Mouse (Mus musculus) hindbrain, embryonic 10.5 days (tissue): ENCODE measurements around the gene Slc24a1. TPM values are rescaled to one million over a fixed set of nuclear protein-coding genes. Genes with fewer than 3 reads are reported as not detected.
"Not testable (repeated sequence)": the region's sequence is repeated elsewhere in the genome, so short reads cannot be mapped to it uniquely, and the experiment has no call there.

Source experiments
- DNase-seq: peaks from one replicate; pipeline ENCODE4 v3.0.0-alpha.2; 2017; ENCODE audit warnings: low spot score
- H3K27ac ChIP-seq: fragments of 300-500 bp; sonication (generic); 2 replicates; pipeline ENCODE4 v1.5.1; 2016; ENCODE audit warnings: mild to moderate bottlenecking, moderate library complexity
- H3K27me3 ChIP-seq: fragments of 300-500 bp; sonication (generic); 2 replicates; pipeline ENCODE4 v1.6.1; 2016; ENCODE audit warnings: mild to moderate bottlenecking; ENCODE audit not compliant: poor library complexity, insufficient read depth, severe bottlenecking
- H3K36me3 ChIP-seq: fragments of 300-500 bp; sonication (generic); 2 replicates; pipeline ENCODE4 v1.6.1; 2016; ENCODE audit warnings: mild to moderate bottlenecking, moderate library complexity
- H3K4me1 ChIP-seq: fragments of 300-500 bp; sonication (generic); replicated peaks from 2 replicates; pipeline ENCODE4 v1.6.1; 2016; ENCODE audit warnings: mild to moderate bottlenecking
- H3K4me3 ChIP-seq: fragments of 300-500 bp; sonication (generic); 2 replicates; pipeline ENCODE4 v1.5.1; 2016; ENCODE audit warnings: mild to moderate bottlenecking, moderate library complexity
- H3K9me3 ChIP-seq: fragments of 300-500 bp; sonication (generic); 2 replicates; pipeline ENCODE4 v1.6.1; 2016; ENCODE audit warnings: mild to moderate bottlenecking, moderate library complexity
- WGBS: fragments of 180-500 bp; shearing (Covaris S2); methylation state at CpG from one replicate; pipeline ENCODE4 v1.1.7; 2016; 5-methylcytosine and 5-hydroxymethylcytosine counted together
- polyA plus RNA-seq: library from polyadenylated mRNA; unstranded; fragments of >200 nt; fragmentation: Nextera tagmentation; extraction: Ambion mirVana; gene quantifications from 2 replicates; pipeline ENCODE4 v1.2.1, GENCODE M21; 2016

Slc24a1 gene
- polyA plus RNA-seq: 0.05 TPM in 1 of 2 replicates, not detected in the other

DNA sequence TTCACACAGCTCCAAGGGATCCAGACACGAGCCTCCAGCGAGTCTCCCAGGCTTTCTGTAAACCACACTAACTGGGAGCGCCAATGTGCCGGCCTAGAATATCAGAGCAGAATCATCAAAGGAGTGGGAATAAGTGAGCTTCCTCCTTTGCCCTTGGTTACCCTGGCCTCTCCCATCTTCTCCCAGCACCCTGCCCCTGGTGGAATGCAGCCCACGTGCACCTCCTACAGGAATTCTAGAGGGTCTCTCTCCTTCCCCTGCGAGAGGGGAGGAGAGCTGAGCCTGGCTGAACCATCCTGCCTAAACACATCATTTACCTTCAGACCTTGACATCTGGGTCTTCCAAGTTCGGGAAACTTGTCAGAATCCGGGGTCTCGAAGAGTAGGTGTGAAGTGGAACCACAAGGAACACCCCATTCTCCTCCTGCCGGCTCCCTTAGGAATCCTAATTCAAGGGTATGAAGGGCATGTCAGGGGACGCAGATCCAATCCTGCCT lies at the start of gene Slc24a1:
Slc24a1 (minus strand) TSS at position 447 of the 497 bp plus-strand sequence.
- Histone ChIP-seq H3K27me3 (peaks cover 45% of the 10 kb centered on the region), H3K4me1 (peaks cover 9% of the 10 kb centered on the region; the same call in 1 of the 2 replicates), H3K36me3 (no peaks in the 10 kb centered on the region), H3K4me3 (no peak within 1 kb of the TSS), H3K27ac (no peak within 1 kb of the TSS), H3K9me3 (no peaks in the 10 kb centered on the region)
- DNase-seq: no peak
- WGBS: 40% methylated on average over 11 of the region's 11 CpGs

DNA sequence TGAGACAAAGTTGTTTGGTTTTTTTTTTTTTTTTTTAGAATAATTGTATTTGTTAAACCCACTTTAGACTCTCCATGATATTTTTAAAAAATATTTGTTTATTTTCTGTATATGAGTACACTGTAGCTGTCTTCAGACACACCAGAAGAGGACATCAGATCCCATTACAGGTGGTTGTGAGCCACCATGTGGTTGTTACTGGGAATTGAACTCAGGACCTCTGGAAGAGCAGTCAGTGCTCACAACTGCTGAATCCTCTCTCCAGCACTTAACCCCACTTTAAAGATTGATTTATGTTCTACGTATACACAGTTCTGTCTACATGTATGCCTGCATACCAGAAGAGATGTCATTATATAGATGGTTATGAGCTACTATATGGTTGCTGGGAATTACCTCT lies 44.1 kb upstream of the Slc24a1 start:
- not testable (repeated sequence) for H3K27ac ChIP-seq

DNA sequence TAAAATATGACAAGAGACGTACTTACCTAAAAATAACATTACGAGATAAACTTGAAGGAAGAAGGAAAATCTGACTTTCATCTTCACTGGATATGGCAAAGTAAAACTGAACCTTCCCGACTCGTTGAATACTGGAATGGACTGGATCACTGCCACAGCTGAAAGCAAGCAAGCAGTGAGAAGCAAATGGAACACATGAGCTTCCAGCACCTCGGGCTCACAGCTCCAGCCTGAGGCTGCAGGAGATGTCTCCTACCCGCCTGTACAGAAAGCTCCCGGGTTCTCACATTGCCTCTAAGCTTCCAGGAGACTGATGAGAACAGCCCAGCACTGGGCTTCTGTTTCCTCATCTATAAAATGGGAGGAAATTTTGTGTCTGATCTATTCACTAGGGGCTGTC lies 38.9 kb upstream of the Slc24a1 start:
- Histone ChIP-seq H3K36me3 (peaks cover 98% of the 10 kb centered on the region), H3K4me1 (no peaks in the 10 kb centered on the region)
- 89% methylated on average over 7 of the region's 7 CpGs for WGBS

More for the DNA sequence above, 44.1 kb upstream of the Slc24a1 start:
- not testable (repeated sequence) for H3K4me1 ChIP-seq, H3K9me3 ChIP-seq, H3K27me3 ChIP-seq, H3K4me3 ChIP-seq, DNase-seq
- H3K36me3 ChIP-seq: peaks cover 94% of the 10 kb centered on the region
- WGBS: 93% methylated on average over 1 of the region's 1 CpGs

DNA sequence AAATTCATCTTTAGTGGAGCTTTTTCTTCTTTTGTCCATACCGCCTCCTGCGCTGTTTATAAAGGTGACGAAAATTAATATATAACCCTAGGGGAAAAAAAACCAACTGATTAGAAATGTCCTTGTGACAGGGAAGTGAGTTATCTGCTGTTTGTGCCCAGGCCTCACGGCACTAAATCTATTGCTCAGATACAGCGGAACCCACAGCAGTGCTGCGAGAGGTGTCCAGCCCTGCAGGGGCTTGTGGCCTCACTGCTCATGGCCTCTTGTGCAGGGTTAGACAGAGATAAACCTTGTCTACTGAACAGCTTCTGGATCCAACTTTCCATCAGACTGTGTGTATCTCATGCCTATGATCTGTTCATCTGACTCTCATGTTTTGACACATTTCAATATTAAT lies 37.0 kb upstream of the Slc24a1 start:
- Histone ChIP-seq H3K36me3 (peaks cover 100% of the 10 kb centered on the region), H3K4me3 (no peak overlapping the region), H3K9me3 (no peaks in the 10 kb centered on the region), H3K27me3 (no peaks in the 10 kb centered on the region), H3K27ac (no peak overlapping the region), H3K4me1 (no peaks in the 10 kb centered on the region)
- DNase-seq: no peak
- 93% methylated on average over 6 of the region's 6 CpGs for WGBS

More for the DNA sequence above, 38.9 kb upstream of the Slc24a1 start:
- DNase-seq: no peak
- H3K4me3 ChIP-seq: no peak overlapping the region
- H3K9me3 ChIP-seq: no peaks in the 10 kb centered on the region
- no peak overlapping the region for H3K27ac ChIP-seq
- no peaks in the 10 kb centered on the region for H3K27me3 ChIP-seq

DNA sequence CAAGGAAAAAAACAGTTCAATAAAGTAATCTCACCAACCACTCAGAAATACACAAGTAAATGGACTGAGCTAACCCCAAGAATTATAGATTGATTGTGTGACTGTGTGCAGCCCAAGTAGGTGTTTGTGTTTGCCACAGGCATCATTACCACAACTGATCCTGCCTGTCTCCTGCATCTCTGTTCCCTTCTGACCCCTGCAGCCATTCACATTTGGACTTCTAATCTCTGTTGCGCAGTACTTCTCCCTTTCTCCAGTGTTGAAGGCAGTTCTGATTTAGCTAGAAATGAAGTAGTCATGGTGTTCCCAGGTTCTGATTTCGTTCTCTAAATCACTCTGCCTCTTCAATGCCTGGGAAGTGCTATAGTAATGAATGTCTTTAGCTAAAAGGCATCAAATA lies 36.2 kb upstream of the Slc24a1 start:
- H3K36me3 ChIP-seq: peaks cover 100% of the 10 kb centered on the region
- no peak overlapping the region for H3K27ac ChIP-seq
- no peaks in the 10 kb centered on the region for H3K4me1 ChIP-seq
- DNase-seq: no peak
- H3K27me3 ChIP-seq: no peaks in the 10 kb centered on the region
- H3K4me3 ChIP-seq: no peak overlapping the region
- 98% methylated on average over 2 of the region's 2 CpGs for WGBS
- no peaks in the 10 kb centered on the region for H3K9me3 ChIP-seq

DNA sequence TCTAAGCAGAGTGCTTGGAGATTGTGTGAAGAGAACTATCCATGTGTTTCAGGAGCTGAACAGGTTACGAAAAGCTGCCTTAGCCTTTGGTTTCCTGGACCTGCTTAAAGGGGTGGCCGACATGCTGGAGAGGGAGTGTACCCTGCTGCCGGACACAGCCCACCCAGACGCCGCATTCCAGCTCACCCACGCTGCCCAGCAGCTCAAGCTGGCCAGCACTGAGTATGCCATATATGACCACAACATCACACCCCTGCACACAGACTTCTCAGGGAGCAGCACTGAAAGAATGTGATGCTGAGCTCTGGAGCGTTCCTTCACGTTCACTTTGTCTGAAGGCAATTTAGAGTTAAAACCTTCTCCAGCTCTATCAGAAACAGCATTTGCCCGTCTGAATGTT lies 34.4 kb upstream of the Slc24a1 start:
- H3K27ac ChIP-seq: no peak overlapping the region
- H3K4me1 ChIP-seq: no peaks in the 10 kb centered on the region
- 90% methylated on average over 9 of the region's 9 CpGs for WGBS

DNA sequence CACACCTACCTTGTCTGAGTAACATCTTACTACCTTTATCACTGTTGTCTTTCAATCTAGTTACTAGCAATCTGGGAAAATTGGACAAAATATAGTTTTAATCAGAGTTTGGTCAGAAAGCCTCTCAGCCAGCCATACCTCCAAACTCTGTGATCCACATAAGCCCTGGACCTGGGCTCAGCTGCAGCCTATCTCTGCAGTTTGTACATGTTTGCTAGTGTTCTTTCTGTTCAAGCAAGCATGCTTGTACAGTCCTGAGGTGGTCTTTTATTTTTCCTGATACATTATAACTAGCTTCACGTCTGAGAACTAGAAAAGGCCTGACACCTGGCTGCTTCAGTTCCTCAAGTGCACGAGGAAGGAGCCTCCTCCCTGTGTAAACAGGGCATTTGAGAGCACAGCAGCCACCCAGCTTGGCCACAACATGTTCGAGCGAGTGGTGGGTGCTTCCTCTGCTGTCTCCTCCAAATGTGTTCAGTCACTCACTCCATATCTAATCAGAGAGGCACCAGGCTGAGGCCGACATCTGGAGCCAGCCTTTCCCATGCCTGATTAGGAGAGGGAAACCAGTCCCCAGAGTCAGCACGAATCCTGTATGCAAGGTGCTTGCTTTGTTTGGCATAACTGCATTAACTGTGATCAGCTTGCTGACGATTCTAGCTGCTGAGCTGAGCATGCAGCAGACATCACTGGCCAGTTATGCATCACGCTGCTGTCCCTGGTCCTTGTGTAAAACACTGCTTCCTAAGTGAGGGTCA lies 33.8 kb upstream of the Slc24a1 start:
- Histone ChIP-seq H3K36me3 (peaks cover 100% of the 10 kb centered on the region), H3K27ac (no peak overlapping the region), H3K4me3 (no peak overlapping the region), H3K9me3 (no peaks in the 10 kb centered on the region), H3K4me1 (no peaks in the 10 kb centered on the region), H3K27me3 (no peaks in the 10 kb centered on the region)
- no peak for DNase-seq
- 90% methylated on average over 8 of the region's 8 CpGs for WGBS

More for the DNA sequence above, 34.4 kb upstream of the Slc24a1 start:
- no peak overlapping the region for H3K4me3 ChIP-seq
- DNase-seq: no peak
- peaks cover 100% of the 10 kb centered on the region for H3K36me3 ChIP-seq
- H3K27me3 ChIP-seq: no peaks in the 10 kb centered on the region
- H3K9me3 ChIP-seq: no peaks in the 10 kb centered on the region

DNA sequence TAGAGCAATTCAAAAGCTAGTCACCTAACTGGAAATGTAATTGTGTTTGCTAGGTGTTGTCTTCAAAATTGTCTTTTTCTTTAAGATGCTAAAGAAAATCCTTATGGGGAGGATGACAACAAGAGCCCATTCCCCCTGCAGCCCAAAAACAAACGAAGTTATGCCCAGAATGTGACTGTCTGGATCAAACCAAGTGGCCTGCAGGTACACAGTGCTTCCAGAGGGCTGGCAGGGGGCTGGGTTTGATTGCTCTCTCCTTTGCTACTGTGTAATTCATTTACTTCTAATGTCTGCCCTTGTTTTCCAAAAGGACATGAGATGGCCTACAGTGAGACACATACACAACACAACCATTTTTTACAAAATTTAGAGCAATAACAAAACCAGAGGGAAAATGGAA lies 30.5 kb upstream of the Slc24a1 start:
- WGBS: 81% methylated on average over 1 of the region's 1 CpGs
- Histone ChIP-seq H3K4me1 (no peaks in the 10 kb centered on the region), H3K27me3 (no peaks in the 10 kb centered on the region), H3K4me3 (no peak overlapping the region), H3K9me3 (no peaks in the 10 kb centered on the region), H3K36me3 (peaks cover 100% of the 10 kb centered on the region), H3K27ac (no peak overlapping the region)
- no peak for DNase-seq

DNA sequence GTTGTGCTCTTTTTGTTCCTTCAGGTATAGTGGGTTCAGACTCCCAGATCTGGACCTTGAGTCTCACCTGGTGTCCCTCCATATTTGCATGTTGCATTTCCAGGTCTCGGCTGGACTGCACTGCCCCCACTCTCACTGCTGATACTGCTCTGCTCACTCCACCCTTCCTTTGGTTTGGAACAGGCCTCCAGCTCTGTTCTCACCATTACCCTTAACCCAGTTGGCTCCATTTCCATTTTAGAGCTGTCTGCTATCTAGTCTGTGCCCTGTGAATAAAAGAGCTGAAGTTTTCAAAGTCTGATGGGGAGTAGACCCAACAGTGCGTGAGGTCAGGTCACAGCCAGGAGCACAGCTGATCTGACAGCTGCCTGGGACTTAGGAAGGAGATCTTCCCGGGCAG lies 29.1 kb upstream of the Slc24a1 start:
- Histone ChIP-seq H3K9me3 (no peaks in the 10 kb centered on the region), H3K4me3 (no peak overlapping the region), H3K4me1 (no peaks in the 10 kb centered on the region), H3K27me3 (no peaks in the 10 kb centered on the region), H3K27ac (no peak overlapping the region), H3K36me3 (peaks cover 100% of the 10 kb centered on the region)
- 85% methylated on average over 3 of the region's 3 CpGs for WGBS
- DNase-seq: no peak

DNA sequence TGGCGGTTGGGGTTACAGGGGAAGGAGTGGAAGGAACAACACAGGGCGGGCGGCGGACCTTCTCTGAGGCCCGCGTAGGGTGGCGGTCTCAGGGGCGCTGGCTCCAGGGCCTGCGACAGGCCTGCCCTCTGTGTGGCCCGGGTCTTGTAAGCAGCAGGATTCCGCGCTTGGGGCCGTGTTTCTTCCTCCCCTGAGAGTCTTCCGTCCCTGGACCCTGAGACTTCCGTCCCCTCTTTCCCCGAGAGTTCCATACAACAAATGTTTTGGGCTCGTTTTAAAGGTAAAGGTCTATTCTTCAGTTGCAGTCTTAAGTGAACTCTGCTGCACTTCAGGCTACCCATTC lies 9.5 kb upstream of the Slc24a1 start:
- WGBS: under 1% methylated on average over 17 of the region's 17 CpGs
- Histone ChIP-seq H3K4me1 (peaks cover 18% of the 10 kb centered on the region), H3K27me3 (no peaks in the 10 kb centered on the region), H3K4me3 (peak overlapping the region; percentile 86), H3K27ac (peak overlapping the region; percentile 96), H3K9me3 (no peaks in the 10 kb centered on the region), H3K36me3 (peaks cover 38% of the 10 kb centered on the region)
- no peak for DNase-seq

DNA sequence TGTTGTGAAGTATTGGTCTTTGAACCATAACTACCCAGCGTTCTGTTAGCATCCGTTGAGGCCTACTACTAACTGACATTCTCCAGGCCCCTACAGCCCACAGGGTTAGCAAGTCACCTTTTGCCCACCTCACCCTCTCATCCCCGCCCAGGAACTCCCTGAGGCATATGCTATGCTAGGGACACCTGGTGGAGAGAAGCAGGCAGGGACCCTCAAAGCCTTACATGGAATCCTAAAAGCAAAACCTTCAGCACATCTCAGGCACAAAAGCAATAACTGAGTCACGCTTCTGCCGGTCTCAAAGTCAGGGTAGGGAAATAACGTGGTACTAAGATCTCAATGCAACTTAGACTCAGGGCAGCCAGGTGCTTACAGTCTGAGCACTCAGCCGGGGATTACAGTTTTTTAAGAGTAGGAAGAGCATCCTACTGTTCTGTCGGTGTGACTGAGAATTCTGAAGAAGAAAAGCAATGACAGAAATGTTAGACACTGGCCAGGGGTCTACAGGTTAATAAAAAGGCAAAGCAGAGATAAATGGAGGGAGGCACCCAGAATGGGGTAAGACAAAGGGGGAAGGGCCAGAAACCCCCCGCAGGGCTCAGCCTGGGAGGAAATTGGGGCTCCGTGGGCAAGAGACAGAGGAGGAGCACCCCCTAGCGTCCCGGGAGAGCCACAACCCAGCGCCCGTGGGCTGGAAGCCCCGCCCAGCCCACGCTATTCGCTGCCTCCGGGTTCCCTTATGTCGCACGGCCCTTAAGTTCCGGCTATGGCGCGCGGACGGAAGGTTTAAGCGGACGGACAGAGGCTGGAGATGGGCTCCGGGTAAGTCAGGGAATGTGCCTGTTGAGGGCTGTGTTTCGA lies 8.9 kb upstream of the Slc24a1 start, which contains the start of gene Ints14:
Ints14 (plus strand) TSS at position 789 of the 861 bp plus-strand sequence.
- Histone ChIP-seq H3K27me3 (no peaks in the 10 kb centered on the region), H3K9me3 (no peaks in the 10 kb centered on the region), H3K4me3 (peak within 1 kb of the TSS; percentile 86), H3K4me1 (peaks cover 18% of the 10 kb centered on the region), H3K36me3 (peaks cover 32% of the 10 kb centered on the region), H3K27ac (peak within 1 kb of the TSS; percentile 96)
- peak; percentile 96 for DNase-seq
- WGBS: 7% methylated on average over 29 of the region's 29 CpGs

DNA sequence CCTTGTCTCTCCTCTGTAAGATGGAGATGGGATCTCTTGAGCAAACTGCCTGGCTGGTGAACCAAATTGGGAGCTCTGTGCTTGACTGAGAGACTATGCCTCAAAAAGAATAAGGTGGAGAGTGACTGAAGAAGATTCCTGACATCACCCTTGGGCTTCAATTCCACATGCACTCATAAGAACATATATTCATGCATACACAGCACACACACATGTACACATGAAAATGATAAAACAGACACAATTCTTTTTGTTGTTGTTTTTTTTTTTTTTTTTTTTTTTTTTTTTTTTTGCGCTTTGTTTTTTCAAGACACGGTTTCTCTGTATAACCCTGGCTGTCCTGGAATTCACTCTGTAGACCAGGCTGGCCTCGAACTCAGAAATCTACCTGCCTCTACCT lies 5.9 kb upstream of the Slc24a1 start:
- H3K9me3 ChIP-seq: no peaks in the 10 kb centered on the region
- peaks cover 20% of the 10 kb centered on the region for H3K4me1 ChIP-seq
- 86% methylated on average over 3 of the region's 3 CpGs for WGBS
- peaks cover 14% of the 10 kb centered on the region; the same call in 1 of the 2 replicates for H3K27me3 ChIP-seq
- H3K4me3 ChIP-seq: no peak overlapping the region
- peaks cover 1% of the 10 kb centered on the region for H3K36me3 ChIP-seq
- no peak for DNase-seq
- H3K27ac ChIP-seq: no peak overlapping the region

DNA sequence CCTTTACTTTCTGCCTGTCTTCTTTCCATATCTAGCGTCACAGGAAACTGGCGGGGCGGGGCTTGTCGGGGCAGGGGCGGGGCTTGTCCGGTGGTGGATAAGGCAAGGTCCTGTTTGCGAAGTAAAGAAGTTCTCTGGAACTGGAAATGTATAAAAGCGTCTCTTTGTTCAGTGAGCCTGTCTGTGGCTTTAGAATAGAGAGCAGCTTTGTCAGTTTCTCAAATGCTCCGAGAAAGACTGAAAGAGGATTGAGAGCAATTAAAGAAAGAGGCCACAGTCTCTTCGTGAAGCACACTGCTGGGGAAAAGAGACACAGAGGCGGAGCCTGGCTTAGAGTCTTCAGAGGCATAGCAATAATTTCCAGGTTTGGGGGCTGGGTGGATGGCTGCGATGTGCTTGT lies 4.9 kb upstream of the Slc24a1 start:
- Histone ChIP-seq H3K4me3 (peak overlapping the region; percentile 2; the same call in 1 of the 2 replicates), H3K36me3 (no peaks in the 10 kb centered on the region), H3K4me1 (peaks cover 20% of the 10 kb centered on the region), H3K9me3 (no peaks in the 10 kb centered on the region), H3K27ac (peak overlapping the region; percentile 60; the same call in 1 of the 2 replicates), H3K27me3 (peaks cover 23% of the 10 kb centered on the region)
- WGBS: 31% methylated on average over 12 of the region's 12 CpGs
- DNase-seq: peak; percentile 22
